Mouse (Mus musculus) cerebellum, adult 11 months (tissue): ENCODE measurements at regions not wholly inside any gene's neighbourhood (a gene's known extent, or its start where the extent isn't known, plus 50 kb on each side); places are given as distances from the start of the nearest gene placed in this dataset.

Experiments used
- DNase-seq: peaks from one replicate; pipeline ENCODE4 v3.0.0; 2022

DNA sequence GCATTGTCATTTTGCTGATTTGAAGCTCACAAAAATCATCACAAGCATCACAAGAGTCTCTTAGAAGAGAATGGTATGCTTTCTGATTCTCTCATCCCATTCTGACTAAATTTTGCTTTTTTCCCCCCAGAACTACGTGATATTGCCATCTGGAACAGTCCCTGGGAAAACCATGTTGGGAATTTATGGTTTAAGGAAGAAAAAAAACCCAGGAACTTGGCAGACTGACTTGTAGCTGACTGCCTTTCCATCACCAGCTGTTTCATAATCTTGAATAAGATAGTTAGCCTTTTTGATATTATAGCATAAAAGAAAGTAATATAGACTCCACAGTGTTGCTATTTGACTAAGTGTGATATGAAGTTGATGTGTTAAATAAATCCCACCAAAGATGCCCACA, 110.7 kb upstream of the Oprm1 start:
- no peak for DNase-seq

DNA sequence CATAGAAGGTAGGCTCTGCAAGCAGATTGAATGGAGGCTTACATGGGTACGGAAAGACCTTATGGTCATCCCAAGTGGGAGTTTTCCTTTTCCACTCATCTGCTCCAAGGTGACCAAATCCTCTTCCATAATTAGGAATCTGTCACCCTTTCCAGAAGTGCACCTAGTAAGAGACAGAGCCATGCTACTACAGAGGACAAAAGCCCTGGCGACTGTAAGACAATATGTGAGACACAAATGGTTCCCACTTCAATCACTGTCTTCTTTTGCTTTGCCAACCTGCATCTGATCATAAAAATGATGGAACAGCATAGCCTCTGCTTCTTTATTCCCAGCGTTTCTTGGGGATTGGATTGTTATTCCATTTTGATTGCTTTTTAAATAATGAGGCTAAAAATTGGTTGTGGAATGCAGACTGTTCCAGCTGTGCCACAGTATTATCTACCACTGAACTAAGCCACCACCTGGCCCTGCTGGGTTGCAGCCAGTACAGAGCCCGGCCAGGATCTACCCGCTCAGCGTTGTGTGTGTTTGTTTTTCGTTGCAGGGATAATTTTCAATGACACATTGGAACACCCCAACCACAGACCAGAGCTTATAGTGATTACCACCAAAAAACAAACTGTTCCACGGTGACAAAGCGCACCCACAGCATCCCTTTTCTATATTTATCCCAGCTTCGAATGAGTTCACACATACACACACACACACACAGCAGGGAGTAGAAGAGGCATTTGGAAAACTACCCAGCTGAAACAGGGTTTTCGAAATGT, 72.8 kb upstream of the Oprm1 start:
- DNase-seq, result no peak

DNA sequence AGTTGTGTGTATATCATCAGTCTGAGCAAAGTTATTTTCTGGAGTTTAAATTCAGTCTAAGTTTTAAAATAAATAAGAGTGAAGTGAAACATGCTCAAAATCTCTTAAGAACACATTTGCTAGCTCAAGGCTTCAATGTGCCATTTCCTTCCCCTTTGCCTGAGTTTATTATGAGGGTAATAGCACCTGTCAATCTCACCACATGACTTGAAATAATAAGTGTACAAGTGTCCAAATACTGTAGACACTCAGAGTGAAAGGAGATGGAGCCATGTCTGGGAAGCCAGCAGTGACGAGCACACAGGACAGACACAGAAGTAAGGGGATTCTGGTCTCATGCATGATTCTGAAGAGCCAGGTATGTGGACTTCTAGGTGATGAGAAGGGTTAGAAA, 72.2 kb upstream of the Oprm1 start:
- DNase-seq, result no peak
